In genomic region chr10:14055533-14055981, GRCm38 (mm10) we compare ENCODE assay signal across 8 mouse cellular contexts.
DNase-seq lines count a peak whose midpoint lies in the region; ATAC-seq lines count a peak whose summit lies in the region.

No protein-coding gene starts in this region.

- peak; percentile 55 for DNase-seq in gastrocnemius, postnatal 25 days
- DNase-seq in gastrocnemius, postnatal 10 days: no peak
- peak; percentile 65 for DNase-seq in embryo, embryonic 10.5 days (ENCODE audit: low spot score)
- peak; percentile 34 for DNase-seq in heart, postnatal 14 days
- peak; percentile 80 for DNase-seq in mesoderm, embryonic 11.5 days (ENCODE audit: low read depth, low spot score)
- DNase-seq in left cerebral cortex, adult 18-20 months (ENCODE audit: low spot score in 2 of 2): no peak
- DNase-seq in yolk sac, embryonic 10.5 days (ENCODE audit: low spot score): no peak

- intact Hi-C loops in heart, postnatal 14 days (cut with DNase I): no loop called here

- ATAC-seq in CD4-positive, CD25-positive, alpha-beta regulatory T cell, adult 4 months: peak; percentile 38

Comparison
In these comparisons a context has a peak if more than half of its experiments do, and no peak if none do; other contexts are left out.
1. DNase-seq: peak in gastrocnemius, postnatal 25 days (single experiment), embryo, embryonic 10.5 days (single experiment), heart, postnatal 14 days (2 of 2) and mesoderm, embryonic 11.5 days (single experiment); none in gastrocnemius, postnatal 10 days (single experiment), left cerebral cortex, adult 18-20 months (0 of 2) and yolk sac, embryonic 10.5 days (single experiment).